Mouse (Mus musculus): ENCODE measurements around the gene Esyt1.

DNA sequence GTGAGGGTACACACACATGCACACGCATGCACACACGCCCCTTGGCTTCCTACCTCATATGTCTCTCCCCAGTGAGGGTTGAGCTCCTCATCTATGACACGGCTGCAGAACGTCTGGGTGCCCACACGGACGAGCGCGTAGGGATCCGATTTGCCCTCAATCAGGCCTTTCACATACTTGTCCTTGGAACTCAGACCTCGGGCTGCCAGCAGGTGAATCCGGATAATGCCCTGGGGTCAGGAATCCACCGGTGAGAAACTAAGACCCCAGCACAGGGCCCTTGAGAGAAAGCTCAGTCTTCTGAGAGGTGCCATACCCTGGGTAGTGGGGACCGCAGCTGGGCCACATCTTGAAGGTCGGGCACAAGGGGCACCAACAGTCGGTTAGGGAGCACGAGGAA, 5.1 kb downstream of the Esyt1 start:
- TF ChIP-seq POLR2A (IDR thresholded peaks at IDR 0.05; ENCODE audit: borderline replicate concordance, extremely low read depth, low read depth, low read length) = no peak
- TF ChIP-seq CTCF (IDR thresholded peaks at IDR 0.05; ENCODE audit: insufficient read depth, low read length) = no peak
